Comparison of ENCODE assay signal across 8 mouse cellular contexts in genomic region chr10:23788056-23788600, GRCm38 (mm10). TPM values are rescaled to one million over a fixed set of nuclear protein-coding genes. Genes with fewer than 3 reads are reported as not detected.
DNase-seq lines count a peak whose midpoint lies in the region; ATAC-seq and TF ChIP-seq lines count a peak whose summit lies in the region.

No protein-coding gene starts in this region.

- intact Hi-C loops in heart, postnatal 25 days (cut with DNase I), result no loop called here

- H3K4me1 ChIP-seq in heart, embryonic 13.5 days, result peaks cover 43% of the 10 kb centered on the region
- peaks cover 0 to 9% of the 10 kb centered on the region in 2 experiments; a peak in 2 of 4 replicates for H3K4me1 ChIP-seq in MEL (ENCODE audit: control insufficient read depth in 1 of 2, insufficient read depth in 2 of 2, low read length in 2 of 2)
- peaks cover 24% of the 10 kb centered on the region for H3K4me1 ChIP-seq in hindbrain, embryonic 12.5 days
- peaks cover 30% of the 10 kb centered on the region for H3K4me1 ChIP-seq in midbrain, embryonic 13.5 days (replicated peaks)

- H3K9ac ChIP-seq in heart, embryonic 13.5 days, result peak overlapping the region; percentile 90
- peak overlapping the region; percentile 90 for H3K9ac ChIP-seq in MEL (ENCODE audit: control insufficient read depth, low read depth, low read length, poor library complexity, severe bottlenecking)
- peak overlapping the region; percentile 75 for H3K9ac ChIP-seq in hindbrain, embryonic 12.5 days
- peak overlapping the region; percentile 71 for H3K9ac ChIP-seq in midbrain, embryonic 13.5 days (replicated peaks)

- H3K4me2 ChIP-seq in heart, embryonic 13.5 days, result peak overlapping the region; percentile 96
- H3K4me2 ChIP-seq in hindbrain, embryonic 12.5 days (replicated peaks), result peak overlapping the region; percentile 76
- H3K4me2 ChIP-seq in midbrain, embryonic 13.5 days (replicated peaks), result peak overlapping the region; percentile 69

- H3K27ac ChIP-seq in heart, embryonic 13.5 days (replicated peaks), result peak overlapping the region; percentile 84
- peak overlapping the region; percentile 98 for H3K27ac ChIP-seq in MEL (ENCODE audit: control insufficient read depth, low read depth, low read length)
- H3K27ac ChIP-seq in hindbrain, embryonic 12.5 days, result no peak overlapping the region
- no peak overlapping the region for H3K27ac ChIP-seq in midbrain, embryonic 13.5 days

- H3K4me3 ChIP-seq in heart, embryonic 13.5 days, result peak overlapping the region; percentile 96
- H3K4me3 ChIP-seq in MEL (ENCODE audit: control insufficient read depth in 1 of 2, insufficient read depth in 1 of 2, low read depth in 2 of 2, low read length in 2 of 2), result peak overlapping the region; percentile 57 to 92
- H3K4me3 ChIP-seq in hindbrain, embryonic 12.5 days, result peak overlapping the region; percentile 74
- H3K4me3 ChIP-seq in midbrain, embryonic 13.5 days (replicated peaks), result peak overlapping the region; percentile 91

- TF ChIP-seq EP300 in MEL (IDR thresholded peaks at IDR 0.05; ENCODE audit: low read depth in 1 of 2, low read length in 2 of 2), result no peak

- H3K27me3 ChIP-seq in heart, embryonic 13.5 days (replicated peaks), result no peaks in the 10 kb centered on the region
- H3K27me3 ChIP-seq in MEL (ENCODE audit: control insufficient read depth in 1 of 2, insufficient read depth in 2 of 2, low read length in 2 of 2), result no peaks in the 10 kb centered on the region
- no peaks in the 10 kb centered on the region for H3K27me3 ChIP-seq in hindbrain, embryonic 12.5 days
- no peaks in the 10 kb centered on the region for H3K27me3 ChIP-seq in midbrain, embryonic 13.5 days

- TF ChIP-seq RAD21 in MEL (IDR thresholded peaks at IDR 0.05; ENCODE audit: low read depth, low read length), result no peak

- no peak for ATAC-seq in heart, embryonic 13.5 days (ENCODE audit: extremely low read depth, insufficient number of reproducible peaks, low FRiP score, low TSS enrichment)
- no peak for ATAC-seq in hindbrain, embryonic 12.5 days (ENCODE audit: low FRiP score)
- no peak for ATAC-seq in midbrain, embryonic 13.5 days
- ATAC-seq in CD4-positive, CD25-positive, alpha-beta regulatory T cell, adult 4 months, result no peak
- ATAC-seq in granulocyte monocyte progenitor cell, adult 5-6 weeks (replicated peaks; ENCODE audit: poor library complexity, severe bottlenecking), result no peak

- 7% methylated on average over 8 of the region's 8 CpGs for WGBS in heart, embryonic 13.5 days
- WGBS in hindbrain, embryonic 12.5 days, result 12% methylated on average over 8 of the region's 8 CpGs
- 15% methylated on average over 8 of the region's 8 CpGs for WGBS in midbrain, embryonic 13.5 days

- no peak for DNase-seq in heart, postnatal 25 days (ENCODE audit: low spot score)
- peak; percentile 59 for DNase-seq in MEL (ENCODE audit: low read depth, low spot score)
- DNase-seq in layer of hippocampus, adult 18-20 months (ENCODE audit: low spot score in 2 of 2), result no peak

- H3K36me3 ChIP-seq in heart, embryonic 13.5 days, result peaks cover 32% of the 10 kb centered on the region
- H3K36me3 ChIP-seq in MEL (ENCODE audit: control insufficient read depth in 1 of 2, insufficient read depth in 2 of 2, low read length in 2 of 2), result peaks cover 7 to 23% of the 10 kb centered on the region in 2 experiments
- peaks cover 21% of the 10 kb centered on the region for H3K36me3 ChIP-seq in hindbrain, embryonic 12.5 days
- peaks cover 24% of the 10 kb centered on the region for H3K36me3 ChIP-seq in midbrain, embryonic 13.5 days

- peaks cover 30% of the 10 kb centered on the region for H3K79me2 ChIP-seq in MEL (ENCODE audit: control insufficient read depth, insufficient read depth, low read length, poor library complexity)

- no peak for TF ChIP-seq POLR2A in MEL (IDR thresholded peaks at IDR 0.05; ENCODE audit: control insufficient read depth in 1 of 2, insufficient read depth in 1 of 2, low read depth in 1 of 2, low read length in 2 of 2, poor library complexity in 1 of 2)

- H3K9me3 ChIP-seq in heart, embryonic 13.5 days, result no peaks in the 10 kb centered on the region
- no peaks in the 10 kb centered on the region for H3K9me3 ChIP-seq in MEL (replicated peaks; ENCODE audit: insufficient read depth, low read length)
- H3K9me3 ChIP-seq in hindbrain, embryonic 12.5 days (replicated peaks), result no peaks in the 10 kb centered on the region
- no peaks in the 10 kb centered on the region for H3K9me3 ChIP-seq in midbrain, embryonic 13.5 days

- TF ChIP-seq CTCF in MEL (IDR thresholded peaks at IDR 0.05 in 2 of 3, conservative IDR thresholded peaks at IDR 0.05 in 1 of 3; ENCODE audit: control insufficient read depth in 1 of 3, insufficient read depth in 1 of 3, low read depth in 2 of 3, low read length in 3 of 3, poor library complexity in 1 of 3, severe bottlenecking in 1 of 3), result no peak

TF ChIP-seq in MEL, 35 proteins besides CTCF, POLR2A, EP300 and RAD21:
- TF ChIP-seq ETS1 (IDR thresholded peaks at IDR 0.05; ENCODE audit: low read depth, low read length), result no peak
- no peak for TF ChIP-seq RCOR1 (IDR thresholded peaks at IDR 0.05; ENCODE audit: low read depth, low read length)
- TF ChIP-seq MYC (IDR thresholded peaks at IDR 0.05; ENCODE audit: low read depth, low read length), result no peak
- TF ChIP-seq ZKSCAN1 (IDR thresholded peaks at IDR 0.05; ENCODE audit: low read depth, low read length), result no peak
- no peak for TF ChIP-seq BHLHE40 (IDR thresholded peaks at IDR 0.05; ENCODE audit: borderline replicate concordance, low read depth, low read length)
- TF ChIP-seq TAL1 (IDR thresholded peaks at IDR 0.05; ENCODE audit: low read length), result no peak
- TF ChIP-seq KAT2A (conservative IDR thresholded peaks at IDR 0.05; ENCODE audit: low read depth, low read length), result no peak
TF ChIP-seq in MEL: peak in this region for 0.

RNA-seq across cellular contexts. Expression of gene Rps12, which starts 1.1 kb away (rescaled TPM):
- polyA plus RNA-seq in heart, embryonic 13.5 days (2015; fragmentation: Nextera tagmentation; extraction: Ambion mirVana), result 98.2 and 103 TPM in 2 replicates
- 100 to 1,000 TPM; 173 to 245 TPM for total RNA-seq in heart, postnatal 25 days (2021)
- total RNA-seq in MEL (2012; rRNA removed), result 5,370 and 5,608 TPM in 2 replicates
- polyA plus RNA-seq in MEL (2012; ENCODE audit: insufficient read depth in 1 of 2, insufficient read length in 2 of 2, low read depth in 1 of 2, low replicate concordance in 2 of 2, missing spikeins in 1 of 2), result 1,000 to 10,000 TPM in 1 of 2 experiments, 100 to 1,000 TPM in 1; 135 to 1,493 TPM
- 113 and 116 TPM in 2 replicates for polyA plus RNA-seq in hindbrain, embryonic 12.5 days (2016; fragmentation: Nextera tagmentation; extraction: Ambion mirVana)
- polyA plus RNA-seq in midbrain, embryonic 13.5 days (2015; fragmentation: Nextera tagmentation; extraction: Ambion mirVana), result 113 and 114 TPM in 2 replicates
- total RNA-seq in layer of hippocampus, adult 18-20 months (2021), result 100 to 1,000 TPM; 261 to 307 TPM
- polyA plus RNA-seq in CD4-positive, CD25-positive, alpha-beta regulatory T cell, adult 4 months (2017; shearing (Covaris generic)), result 100 to 1,000 TPM; 121 to 593 TPM
- total RNA-seq in granulocyte monocyte progenitor cell, adult 5-6 weeks (2014; fragmentation: Nextera tagmentation), result 9,329 and 9,382 TPM in 2 replicates
- total RNA-seq in granulocyte monocyte progenitor cell, adult 5-6 weeks (2017), result 1,810 and 2,372 TPM in 2 replicates

RNA-seq across cellular contexts. Expression of gene Slc18b1, which starts 8.7 kb away (rescaled TPM):
- 7.4 and 8.4 TPM in 2 replicates for polyA plus RNA-seq in heart, embryonic 13.5 days (2015; fragmentation: Nextera tagmentation; extraction: Ambion mirVana)
- 10 to 100 TPM in 1 of 2 experiments, 1 to 10 TPM in 1; 8.6 to 10.2 TPM for total RNA-seq in heart, postnatal 25 days (2021)
- total RNA-seq in MEL (2012; rRNA removed), result not detected in 2 replicates
- polyA plus RNA-seq in MEL (2012; ENCODE audit: insufficient read depth in 1 of 2, insufficient read length in 2 of 2, low read depth in 1 of 2, low replicate concordance in 2 of 2, missing spikeins in 1 of 2), result not detected
- polyA plus RNA-seq in hindbrain, embryonic 12.5 days (2016; fragmentation: Nextera tagmentation; extraction: Ambion mirVana), result 22.5 and 23.5 TPM in 2 replicates
- polyA plus RNA-seq in midbrain, embryonic 13.5 days (2015; fragmentation: Nextera tagmentation; extraction: Ambion mirVana), result 15.3 and 20.6 TPM in 2 replicates
- 10 to 100 TPM; 26.7 to 28.6 TPM for total RNA-seq in layer of hippocampus, adult 18-20 months (2021)
- polyA plus RNA-seq in CD4-positive, CD25-positive, alpha-beta regulatory T cell, adult 4 months (2017; shearing (Covaris generic)), result not detected
- 2.8 TPM in 1 of 2 replicates, not detected in the other for total RNA-seq in granulocyte monocyte progenitor cell, adult 5-6 weeks (2014; fragmentation: Nextera tagmentation)
- total RNA-seq in granulocyte monocyte progenitor cell, adult 5-6 weeks (2017), result not detected in 2 replicates

Comparison
In these comparisons a context has a peak if more than half of its experiments do, and no peak if none do; other contexts are left out.
1. H3K27ac ChIP-seq: peak in heart, embryonic 13.5 days (single experiment) and MEL (single experiment); none in hindbrain, embryonic 12.5 days (single experiment) and midbrain, embryonic 13.5 days (single experiment).
2. Peak in every context shown above with its lines, with median percentiles within 50 percentile points of each other: H3K4me2 ChIP-seq, H3K4me3 ChIP-seq and H3K9ac ChIP-seq.